Mouse (Mus musculus) lung, embryonic 14.5 days (tissue): ENCODE results near the gene Cdca4. TPM values are rescaled to one million over a fixed set of nuclear protein-coding genes. Genes with fewer than 3 reads are reported as not detected.

Experiments used
- ATAC-seq: fragments of 200-750 bp; cut with Nextera tagmentation; 2 replicates; pipeline ENCODE4 v1.8.0; 2017; ENCODE audit warnings: mild to moderate bottlenecking, moderate TSS enrichment, moderate library complexity; ENCODE audit not compliant: insufficient read depth
- DNase-seq: peaks from one replicate; pipeline ENCODE4 v3.0.0-alpha.2; 2015
- H3K27ac ChIP-seq: fragments of 300-500 bp; sonication (generic); 2 replicates; pipeline ENCODE4 v1.5.1; 2014; ENCODE audit warnings: low read depth, mild to moderate bottlenecking, moderate library complexity
- H3K27me3 ChIP-seq: fragments of 300-500 bp; sonication (generic); 2 replicates; pipeline ENCODE4 v1.6.1; 2014; ENCODE audit warnings: low read length, control low read depth; ENCODE audit not compliant: insufficient read depth
- H3K36me3 ChIP-seq: fragments of 300-500 bp; sonication (generic); 2 replicates; pipeline ENCODE4 v1.6.1; 2014; ENCODE audit warnings: control low read depth; ENCODE audit not compliant: insufficient read depth
- H3K4me1 ChIP-seq: fragments of 300-500 bp; sonication (generic); 2 replicates; pipeline ENCODE4 v1.6.1; 2014; ENCODE audit warnings: antibody characterized with exemption, control low read depth; ENCODE audit not compliant: insufficient read depth
- H3K4me2 ChIP-seq: fragments of 300-500 bp; sonication (generic); 2 replicates; pipeline ENCODE4 v1.6.1; 2014; ENCODE audit warnings: mild to moderate bottlenecking
- H3K4me3 ChIP-seq: fragments of 300-500 bp; sonication (generic); 2 replicates; pipeline ENCODE4 v1.5.1; 2014; ENCODE audit warnings: low read depth, low read length
- H3K9ac ChIP-seq: fragments of 300-500 bp; sonication (generic); 2 replicates; pipeline ENCODE4 v1.6.1; 2014
- H3K9me3 ChIP-seq: fragments of 300-500 bp; sonication (generic); 2 replicates; pipeline ENCODE4 v1.6.1; 2016; ENCODE audit warnings: low read depth, low read length, control low read depth
- CTCF ChIP-seq: IDR thresholded peaks from 2 replicates; pipeline ENCODE4 v1.5.1; 2016; ENCODE audit warnings: antibody characterized with exemption, low read depth
- WGBS: fragments of 180-500 bp; shearing (Covaris S2); extraction: QIAGEN DNeasy Blood & Tissue Kit; methylation state at CpG from one replicate; pipeline ENCODE4 v1.1.7; 2014; 5-methylcytosine and 5-hydroxymethylcytosine counted together
- polyA plus RNA-seq: library from polyadenylated mRNA; unstranded; fragments of >200 nt; fragmentation: Nextera tagmentation; extraction: Ambion mirVana; gene quantifications from 2 replicates; pipeline ENCODE4 v1.2.1, GENCODE M21; 2014

The Cdca4 gene
- polyA plus RNA-seq, 1 experiment from 2014 or later = 153 TPM

DNA sequence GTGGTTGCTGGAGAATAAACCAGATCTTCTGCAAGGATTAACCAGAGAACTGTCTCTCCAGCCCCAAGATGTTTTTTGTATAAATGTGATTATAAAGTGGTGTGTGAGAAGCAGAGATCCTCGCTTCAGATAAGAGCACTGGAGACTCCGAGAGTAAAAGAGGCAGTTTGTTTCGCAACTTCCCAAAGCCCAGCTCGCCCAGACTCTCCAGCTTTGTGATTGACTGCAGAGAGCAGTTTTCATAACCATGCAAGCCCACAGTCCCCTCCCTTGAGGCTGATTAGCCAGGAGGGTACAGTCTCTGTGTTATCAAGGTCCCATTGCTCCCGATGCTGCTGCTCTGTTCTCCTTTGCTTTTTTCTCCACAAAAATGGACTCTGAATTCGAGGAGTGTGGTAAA, 4.3 kb upstream of the Cdca4 start:
- Histone ChIP-seq H3K27me3 (no peaks in the 10 kb centered on the region), H3K4me3 (no peak overlapping the region), H3K9ac (no peak overlapping the region), H3K4me2 (no peak overlapping the region), H3K36me3 (0 out of 2 replicates have a peak, but pooled peaks cover 8% of the 10 kb centered on the region), H3K9me3 (no peaks in the 10 kb centered on the region), H3K27ac (no peak overlapping the region), H3K4me1 (peaks cover 6% of the 10 kb centered on the region; the same call in 1 of the 2 replicates)
- WGBS = 58% methylated on average over 6 of the region's 6 CpGs
- ATAC-seq (no peak), DNase-seq (peak; percentile 24)
- no peak for TF ChIP-seq CTCF

DNA sequence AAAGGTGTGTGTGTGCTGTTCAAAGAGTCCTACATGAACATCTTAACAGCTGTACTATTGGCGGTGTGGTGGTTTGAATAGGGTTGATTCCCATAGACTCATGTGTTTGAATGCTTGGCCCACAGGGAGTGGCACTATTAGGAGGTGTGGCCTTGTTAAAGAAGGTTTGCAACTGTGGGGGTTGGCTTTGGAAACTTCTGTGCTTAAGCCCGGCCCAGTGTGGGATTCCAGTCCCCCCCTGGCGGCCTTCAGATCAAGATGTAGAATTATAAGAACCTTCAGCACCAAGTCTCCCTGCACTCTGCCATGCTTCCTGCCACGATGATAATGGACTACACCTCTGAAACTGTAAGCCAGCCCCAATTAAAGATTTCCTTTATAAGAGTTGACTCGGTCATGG, 3.2 kb upstream of the Cdca4 start:
- TF ChIP-seq CTCF = no peak
- ATAC-seq (no peak), DNase-seq (no peak)
- H3K36me3 ChIP-seq = peaks cover 15% of the 10 kb centered on the region
- peaks cover 10% of the 10 kb centered on the region for H3K4me1 ChIP-seq
- no peaks in the 10 kb centered on the region for H3K9me3 ChIP-seq
- WGBS = 88% methylated on average over 5 of the region's 5 CpGs
- no peak overlapping the region for H3K27ac ChIP-seq
- no peaks in the 10 kb centered on the region for H3K27me3 ChIP-seq
- no peak overlapping the region for H3K4me2 ChIP-seq
- no peak overlapping the region for H3K9ac ChIP-seq
- no peak overlapping the region for H3K4me3 ChIP-seq

DNA sequence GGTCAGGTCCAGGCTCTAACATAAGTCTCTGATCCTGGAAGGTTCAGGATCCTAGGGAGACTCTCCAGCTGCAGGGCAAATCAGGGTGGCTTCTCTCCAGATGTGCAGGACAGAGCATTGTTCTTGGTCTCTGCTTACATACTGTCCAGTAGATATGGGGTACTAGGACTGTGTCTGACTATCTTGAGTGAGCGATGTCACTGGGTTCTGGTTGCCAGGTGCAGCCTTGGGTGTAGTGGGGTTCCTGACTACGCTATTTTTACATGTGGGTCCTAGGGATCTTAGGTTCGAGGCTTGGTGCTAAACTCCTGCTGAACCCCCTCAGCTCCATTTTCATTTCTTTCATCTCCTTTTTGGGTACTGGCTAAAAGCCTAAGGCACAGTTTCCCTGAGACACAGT, 1.3 kb upstream of the Cdca4 start:
- 80% methylated on average over 3 of the region's 3 CpGs for WGBS
- no peaks in the 10 kb centered on the region for H3K9me3 ChIP-seq
- peak overlapping the region; percentile 98 for H3K9ac ChIP-seq
- no peak for TF ChIP-seq CTCF
- peaks cover 34% of the 10 kb centered on the region for H3K36me3 ChIP-seq
- H3K4me2 ChIP-seq = peak overlapping the region; percentile 81
- DNase-seq (no peak), ATAC-seq (no peak)
- H3K4me3 ChIP-seq = peak overlapping the region; percentile 89
- peaks cover 17% of the 10 kb centered on the region for H3K4me1 ChIP-seq
- no peaks in the 10 kb centered on the region for H3K27me3 ChIP-seq
- no peak overlapping the region for H3K27ac ChIP-seq

DNA sequence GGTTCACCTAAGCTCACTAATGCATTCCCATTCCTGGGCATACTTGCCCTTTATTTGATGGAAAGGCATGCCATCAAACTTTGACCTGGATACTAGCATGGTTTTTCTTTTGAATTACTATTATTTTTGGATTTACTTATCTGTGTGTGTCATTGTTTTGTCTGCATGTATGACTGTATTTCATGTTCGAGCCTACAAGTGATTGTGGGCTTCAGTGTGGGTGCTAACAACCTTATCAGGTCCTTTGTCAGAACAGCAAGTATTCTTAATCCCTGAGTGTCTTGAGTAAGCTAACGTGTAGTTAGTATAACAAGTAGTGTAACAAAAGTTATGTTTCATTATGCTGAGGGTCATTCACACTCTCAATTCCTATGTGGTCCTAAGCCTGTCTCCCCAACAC, 918 bp upstream of the Cdca4 start:
- H3K9me3 ChIP-seq = no peaks in the 10 kb centered on the region
- no peak for TF ChIP-seq CTCF
- 13% methylated on average over 2 of the region's 2 CpGs for WGBS
- H3K36me3 ChIP-seq = peaks cover 36% of the 10 kb centered on the region
- ATAC-seq = no peak
- no peak for DNase-seq
- no peak overlapping the region for H3K27ac ChIP-seq
- peaks cover 17% of the 10 kb centered on the region for H3K4me1 ChIP-seq
- peak overlapping the region; percentile 81 for H3K4me2 ChIP-seq
- no peaks in the 10 kb centered on the region for H3K27me3 ChIP-seq
- H3K4me3 ChIP-seq = peak overlapping the region; percentile 89
- H3K9ac ChIP-seq = peak overlapping the region; percentile 98

DNA sequence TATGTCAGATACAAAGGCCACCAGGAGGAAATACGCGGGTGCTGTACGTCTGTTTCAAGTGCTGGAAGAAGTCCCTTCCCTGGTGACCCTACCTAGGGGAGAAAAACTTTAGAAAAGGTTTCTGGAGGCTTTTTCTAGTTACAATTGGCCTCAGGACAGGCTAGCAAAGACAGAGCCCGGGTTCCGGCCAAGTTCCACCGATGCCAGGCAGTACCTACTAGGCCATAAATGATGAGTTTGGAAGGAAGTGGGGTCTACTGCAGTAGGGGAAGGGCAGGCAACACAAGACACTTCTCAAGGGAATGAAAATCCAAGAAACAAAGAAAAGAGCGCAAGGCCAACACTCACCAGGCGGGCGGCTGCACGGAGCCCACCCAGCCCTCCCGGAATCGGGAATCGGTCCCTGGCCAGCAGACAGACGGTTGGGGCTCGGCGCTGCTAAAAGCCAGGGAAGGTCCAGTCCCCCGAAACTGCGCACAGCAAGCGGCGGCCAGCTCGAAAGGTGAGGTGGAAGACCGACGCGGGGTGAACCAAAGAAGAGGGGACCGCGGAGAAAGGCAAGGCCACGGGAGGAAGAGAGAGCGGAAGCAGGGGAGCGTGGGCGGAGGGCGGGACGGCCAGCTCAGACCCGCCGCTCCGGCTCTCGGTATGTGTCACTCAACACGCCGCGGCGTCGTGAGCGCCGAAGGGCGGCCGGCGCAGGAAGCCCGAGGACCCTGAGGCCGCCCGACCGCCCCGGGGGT, 551 bp downstream of the Cdca4 start:
- Histone ChIP-seq H3K36me3 (peaks cover 49% of the 10 kb centered on the region), H3K9ac (peak overlapping the region; percentile 98), H3K4me3 (peak overlapping the region; percentile 89), H3K9me3 (no peaks in the 10 kb centered on the region), H3K27ac (peak overlapping the region; percentile 93), H3K4me1 (peaks cover 17% of the 10 kb centered on the region), H3K27me3 (no peaks in the 10 kb centered on the region), H3K4me2 (peak overlapping the region; percentile 90)
- ATAC-seq (peak; percentile 87), DNase-seq (peak; percentile 15)
- TF ChIP-seq CTCF = no peak
- WGBS = under 1% methylated on average over 51 of the region's 51 CpGs

DNA sequence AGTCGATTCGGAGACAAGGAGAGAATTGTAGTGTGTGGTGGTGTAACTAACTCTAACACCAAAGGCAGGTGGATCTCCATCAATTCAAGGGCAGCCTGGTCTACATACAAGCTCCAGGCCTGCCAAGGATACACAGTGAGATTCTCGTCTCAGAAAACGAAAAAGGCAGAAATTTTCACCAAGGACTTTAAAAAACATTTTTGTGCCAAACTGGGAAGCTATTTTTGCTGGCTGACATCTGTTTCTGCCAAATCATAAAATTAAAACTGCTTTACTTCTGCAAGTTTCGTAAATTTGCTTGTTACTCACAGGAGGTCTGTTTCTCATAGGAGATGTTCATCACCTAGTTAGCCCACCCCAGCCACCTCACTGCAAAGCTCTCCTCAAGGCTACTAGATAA, 3.3 kb downstream of the Cdca4 start:
- no peak for TF ChIP-seq CTCF
- peaks cover 17% of the 10 kb centered on the region for H3K4me1 ChIP-seq
- DNase-seq (no peak), ATAC-seq (no peak)
- peaks cover 61% of the 10 kb centered on the region for H3K36me3 ChIP-seq
- 75% methylated on average over 5 of the region's 5 CpGs for WGBS
- no peak overlapping the region for H3K4me3 ChIP-seq
- H3K9ac ChIP-seq = peak overlapping the region; percentile 14; the same call in 1 of the 2 replicates
- H3K27me3 ChIP-seq = no peaks in the 10 kb centered on the region
- no peaks in the 10 kb centered on the region for H3K9me3 ChIP-seq
- no peak overlapping the region for H3K4me2 ChIP-seq
- H3K27ac ChIP-seq = no peak overlapping the region

DNA sequence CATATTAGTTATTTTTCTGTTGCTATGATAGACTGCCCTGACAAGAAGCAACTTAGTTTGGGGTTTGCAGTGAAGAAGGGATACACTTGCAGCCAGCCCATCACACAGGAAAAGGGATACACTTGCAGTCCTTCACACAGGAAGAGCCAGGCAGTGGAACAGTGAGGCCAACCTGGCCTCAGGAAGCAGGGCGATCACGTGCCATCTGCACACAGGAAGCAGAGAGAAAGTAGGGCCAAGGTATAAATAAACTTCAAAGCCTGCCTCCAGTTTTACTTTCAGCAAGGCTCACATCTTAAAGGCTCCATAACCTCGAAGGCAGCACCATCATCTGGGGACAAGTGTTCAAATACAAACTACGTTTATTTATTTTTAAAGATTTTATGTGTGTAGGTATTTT, 6.0 kb downstream of the Cdca4 start:
- WGBS = 56% methylated on average over 4 of the region's 4 CpGs
- H3K9ac ChIP-seq = no peak overlapping the region; the same call in 1 of the 2 replicates
- no peak overlapping the region for H3K4me2 ChIP-seq

More for the DNA sequence above, 6.0 kb downstream of the Cdca4 start:
- H3K4me1 ChIP-seq = peaks cover 11% of the 10 kb centered on the region
- no peak overlapping the region for H3K27ac ChIP-seq
- no peak for TF ChIP-seq CTCF
- H3K9me3 ChIP-seq = no peaks in the 10 kb centered on the region
- H3K36me3 ChIP-seq = peaks cover 87% of the 10 kb centered on the region
- no peaks in the 10 kb centered on the region for H3K27me3 ChIP-seq
- no peak for ATAC-seq
- H3K4me3 ChIP-seq = no peak overlapping the region
- no peak for DNase-seq
